Mouse (Mus musculus) testis, postnatal 14 days (tissue): ENCODE measurements around the gene Kcna3.

Experiments used
- DNase-seq: peaks from one replicate; pipeline ENCODE4 v3.0.0; 2021; ENCODE audit warnings: low spot score

The Kcna3 gene

GRCm38 (mm10) chr3:107065510-107066095, 29.6 kb downstream of the Kcna3 start:
- DNase-seq: no peak

- no peak for DNase-seq
These were observed 30.3 kb downstream of the Kcna3 start for GRCm38 (mm10) chr3:107066165-107066850.

- no peak for DNase-seq
These were observed 31.3 kb downstream of the Kcna3 start for GRCm38 (mm10) chr3:107067245-107067644.

- DNase-seq: no peak
These were observed 37.9 kb downstream of the Kcna3 start for GRCm38 (mm10) chr3:107073863-107074262.

- DNase-seq: no peak
These were observed 39.7 kb downstream of the Kcna3 start for GRCm38 (mm10) chr3:107075705-107076104.

- DNase-seq: no peak
These were observed 40.7 kb downstream of the Kcna3 start for GRCm38 (mm10) chr3:107076658-107077057.

GRCm38 (mm10) chr3:107077101-107077500, 41.1 kb downstream of the Kcna3 start:
- DNase-seq: no peak

GRCm38 (mm10) chr3:107080803-107081202, 44.8 kb downstream of the Kcna3 start:
- no peak for DNase-seq

- no peak for DNase-seq
These were observed 45.3 kb downstream of the Kcna3 start for GRCm38 (mm10) chr3:107081227-107081626.

- DNase-seq: no peak
These were observed 48.6 kb downstream of the Kcna3 start for GRCm38 (mm10) chr3:107084586-107084985.

- no peak for DNase-seq
These were observed 51.4 kb downstream of the Kcna3 start for GRCm38 (mm10) chr3:107087410-107087809.
